Mouse (Mus musculus) left cerebral cortex, postnatal 4 days (tissue): Measurements from ENCODE around the gene Lmbrd1. TPM values are rescaled to one million over a fixed set of nuclear protein-coding genes. Genes with fewer than 3 reads are reported as not detected.
A peak's percentile ranks its signal among the peaks of the same experiment; 100 is the strongest.
"Not testable (repeated sequence)": the region's sequence is repeated elsewhere in the genome, so short reads cannot be mapped to it uniquely, and the experiment has no call there.

Experiments
- DNase-seq: peaks from one replicate; pipeline ENCODE4 v3.0.0-alpha.2; 2022
- intact Hi-C: fragments of 180-260 bp; cut with DNase I; formaldehyde crosslinking; loops from one replicate; pipeline ENCODE4 v1.15.1; 2025
- total RNA-seq, 2 experiments: library from RNA; stranded (reverse); gene quantifications; 2 replicates each; pipeline ENCODE4 v1.2.3; 2021

Gene Lmbrd1
- total RNA-seq, result 10 to 100 TPM; 59.4 to 64.5 TPM

DNA sequence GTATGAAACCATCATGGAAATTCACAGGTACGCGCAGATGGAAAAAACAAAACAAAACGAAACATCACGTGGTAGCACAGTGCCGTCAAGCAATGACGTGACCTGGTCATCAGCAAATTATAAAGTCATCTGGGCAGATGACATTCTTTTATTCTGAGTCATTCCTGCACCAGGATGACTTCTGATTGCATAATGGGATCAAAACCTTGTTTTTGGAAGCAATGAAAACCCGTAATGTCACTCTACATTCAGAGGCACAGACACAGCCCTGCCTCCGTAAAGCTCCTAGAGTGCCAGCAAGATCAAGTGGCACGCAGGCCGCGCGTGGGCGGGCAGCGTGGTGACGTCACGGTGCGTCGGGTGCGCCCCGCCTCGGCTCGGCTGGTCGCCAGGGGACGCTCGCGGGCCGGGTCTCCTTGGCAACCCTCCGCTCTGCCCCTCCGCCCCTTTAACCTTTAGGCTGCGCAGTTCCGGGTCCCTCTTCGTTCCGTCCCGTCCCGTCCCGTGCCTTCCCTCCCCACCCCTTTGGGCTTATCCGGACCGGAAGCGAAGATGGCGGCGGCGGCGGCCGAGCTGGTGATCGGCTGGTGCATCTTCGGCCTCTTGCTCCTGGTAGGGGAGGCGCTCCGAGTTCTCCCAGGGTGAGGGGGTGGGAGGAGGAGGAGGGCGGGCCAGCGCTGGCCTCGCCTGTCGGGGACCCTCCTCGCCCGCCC lies at the start of gene Lmbrd1:
Lmbrd1 (plus strand) TSS at position 426 of the 713 bp plus-strand sequence.
- peak; percentile 95 for DNase-seq
- intact Hi-C loops, result no loop called here

DNA sequence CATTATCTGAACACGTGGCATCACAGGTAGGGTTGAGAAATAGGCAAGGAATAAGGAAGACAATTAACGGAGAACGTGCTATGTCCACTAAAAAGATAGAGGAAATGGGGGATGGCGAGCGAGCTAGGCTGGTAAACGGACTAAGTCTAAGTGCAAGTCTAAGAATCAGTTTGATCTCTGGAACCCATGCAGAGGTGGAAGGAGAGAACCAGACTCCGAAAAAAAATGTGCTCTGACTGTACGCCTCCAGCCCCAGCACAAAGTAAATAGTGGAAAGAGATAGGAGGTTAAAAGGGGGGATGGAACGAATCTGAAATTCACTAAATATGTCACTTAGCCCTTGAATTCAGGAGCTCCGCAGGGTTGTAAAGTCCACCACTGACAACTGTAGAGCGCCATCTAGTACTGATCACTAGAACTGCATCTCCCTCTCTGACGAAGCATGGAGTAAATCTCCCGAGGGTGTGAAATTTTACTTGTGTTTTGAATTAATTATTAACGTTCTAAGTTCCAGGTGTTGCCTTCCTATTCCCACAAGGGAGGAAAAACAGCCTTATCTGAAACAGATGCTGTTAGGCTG lies 44.8 kb upstream of the Lmbrd1 start:
- intact Hi-C loops, result no loop called here
- DNase-seq, result peak; percentile 13

DNA sequence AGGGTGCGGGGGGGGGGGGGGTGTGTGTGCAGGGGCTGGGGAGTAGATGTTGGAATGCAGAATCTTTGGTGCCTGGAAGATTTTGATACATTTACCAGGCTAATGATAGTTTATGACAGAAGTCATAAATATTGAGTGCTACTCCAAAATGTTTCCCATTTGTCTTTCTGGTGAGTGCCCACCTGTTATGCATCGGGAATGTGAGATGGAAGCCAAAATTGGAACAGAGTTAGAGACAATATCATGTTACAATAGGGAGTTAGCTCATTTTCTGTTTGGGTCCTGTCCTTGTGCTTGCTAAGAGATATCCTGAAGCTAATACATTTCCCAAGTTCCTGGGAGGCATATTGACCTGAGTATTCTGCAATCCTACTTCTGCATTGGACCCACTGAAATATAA lies 28.3 kb upstream of the Lmbrd1 start:
- intact Hi-C loops, result no loop called here
- no peak for DNase-seq

DNA sequence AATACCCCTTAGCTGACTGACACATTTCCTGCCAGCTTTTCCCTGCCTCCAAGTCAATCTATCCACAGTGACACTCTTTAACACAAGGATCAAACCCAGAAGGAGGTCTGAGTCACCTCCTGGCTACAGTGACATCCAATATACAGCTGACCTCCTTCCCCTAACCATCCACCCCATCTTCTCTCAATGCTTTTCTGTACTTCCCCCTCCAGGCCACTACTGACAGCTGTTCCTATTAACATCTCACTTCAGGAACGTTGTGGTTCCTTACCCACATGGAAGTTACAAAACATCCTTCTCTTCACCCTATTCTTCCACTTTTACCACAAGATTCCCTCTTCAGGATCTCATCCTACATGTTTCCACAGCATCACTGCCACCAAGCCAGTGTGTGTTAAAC lies 18.5 kb upstream of the Lmbrd1 start:
- intact Hi-C loops, result no loop called here
- DNase-seq, result no peak

DNA sequence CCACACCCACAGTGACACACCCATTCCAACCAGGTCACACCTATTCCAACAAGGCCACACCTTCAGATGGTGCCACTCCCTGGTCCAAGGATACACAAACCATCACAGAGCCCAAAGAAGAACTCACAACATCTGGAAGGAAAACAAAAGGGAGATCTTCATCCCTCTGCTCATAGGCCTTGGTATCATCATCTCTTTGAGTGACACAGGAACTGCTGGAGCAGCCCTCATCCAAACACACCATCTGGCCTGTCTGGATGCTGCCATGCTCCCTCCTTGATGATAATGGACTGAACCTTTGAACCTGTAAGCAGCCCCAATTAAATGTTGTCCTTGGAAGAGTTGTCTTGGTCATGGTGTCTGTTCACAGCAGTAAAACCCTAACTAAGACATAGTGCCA lies 17.8 kb upstream of the Lmbrd1 start:
- intact Hi-C loops, result not testable (repeated sequence)

DNA sequence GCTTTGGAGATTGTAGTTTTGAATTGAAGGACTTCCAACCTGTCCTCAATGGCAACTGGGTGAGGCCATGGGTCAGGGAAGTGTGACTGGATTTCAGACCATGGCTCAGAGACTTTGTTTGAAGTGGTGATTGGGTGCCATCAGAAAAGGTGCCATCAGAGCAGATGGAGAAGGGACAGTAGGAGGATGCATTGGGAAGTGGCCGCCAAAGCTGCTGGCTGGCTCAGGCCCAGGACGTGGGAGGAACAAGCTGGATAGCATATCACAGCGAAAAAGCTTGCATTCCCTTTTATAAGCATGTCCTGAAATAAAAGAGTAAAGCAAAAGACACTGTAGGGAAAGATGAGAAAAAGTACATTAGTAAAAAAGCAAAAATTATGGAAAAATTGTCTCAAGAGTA lies 16.9 kb upstream of the Lmbrd1 start:
- intact Hi-C loops, result no loop called here
- peak; percentile 14 for DNase-seq

More for the DNA sequence above, 17.8 kb upstream of the Lmbrd1 start:
- DNase-seq, result not testable (repeated sequence)

DNA sequence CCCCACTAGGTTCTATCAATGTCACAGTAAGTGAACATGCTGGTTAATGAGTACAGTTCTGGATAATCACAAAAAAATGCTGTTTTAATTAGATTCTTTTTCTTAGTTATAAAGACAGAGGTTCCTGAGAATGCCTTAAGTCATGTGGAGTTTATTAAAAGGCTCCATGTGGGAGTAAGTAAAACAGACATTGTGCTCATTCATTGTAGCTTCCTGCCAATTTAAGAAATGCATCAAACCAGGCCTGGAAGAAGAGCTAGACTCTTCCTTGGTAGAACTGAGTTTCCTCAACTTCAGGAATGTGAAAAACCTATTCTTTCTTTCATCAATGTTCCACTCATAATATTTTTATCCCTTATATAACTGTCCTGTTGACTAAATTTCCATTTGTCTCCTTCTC lies 14.3 kb upstream of the Lmbrd1 start:
- intact Hi-C loops, result no loop called here
- DNase-seq, result no peak

DNA sequence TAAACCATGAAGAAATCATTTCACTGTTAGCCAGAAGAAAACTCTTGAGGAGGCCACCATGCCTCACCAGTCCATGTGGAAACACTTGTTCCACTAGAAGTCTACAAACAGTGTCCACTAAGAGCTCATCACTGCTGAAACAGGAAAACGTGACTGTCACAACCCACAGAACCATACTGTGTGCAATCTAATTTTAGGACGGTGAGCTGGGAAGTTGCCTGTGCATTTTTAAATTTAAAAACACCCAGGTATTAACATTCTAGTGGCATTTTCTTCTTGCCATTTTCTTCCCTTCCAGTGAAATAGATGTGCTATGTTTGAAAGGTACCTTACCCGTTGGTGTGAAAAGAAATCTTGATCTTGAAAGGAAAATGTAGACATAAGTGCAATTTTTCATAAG lies 5.2 kb upstream of the Lmbrd1 start:
- intact Hi-C loops, result no loop called here
- no peak for DNase-seq

DNA sequence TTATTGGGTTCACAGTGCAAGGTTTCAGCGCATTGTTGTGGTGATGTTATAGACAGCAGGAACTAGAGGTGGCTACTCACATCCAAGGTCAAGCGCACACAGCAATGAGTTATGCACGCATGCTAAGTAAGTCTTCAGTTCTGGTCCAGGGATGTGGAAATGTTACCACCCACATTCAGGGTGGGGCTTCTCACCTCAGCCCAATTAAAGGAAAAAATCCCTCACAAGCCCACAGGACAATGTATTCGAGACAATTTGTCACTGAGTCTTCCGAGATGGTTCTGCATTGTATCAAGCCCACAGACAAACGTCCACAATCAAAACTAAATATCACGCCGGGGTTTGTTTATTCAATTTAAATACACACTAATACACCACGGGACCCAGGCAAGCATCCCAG lies 724 bp upstream of the Lmbrd1 start:
- intact Hi-C loops, result no loop called here
- DNase-seq, result no peak

DNA sequence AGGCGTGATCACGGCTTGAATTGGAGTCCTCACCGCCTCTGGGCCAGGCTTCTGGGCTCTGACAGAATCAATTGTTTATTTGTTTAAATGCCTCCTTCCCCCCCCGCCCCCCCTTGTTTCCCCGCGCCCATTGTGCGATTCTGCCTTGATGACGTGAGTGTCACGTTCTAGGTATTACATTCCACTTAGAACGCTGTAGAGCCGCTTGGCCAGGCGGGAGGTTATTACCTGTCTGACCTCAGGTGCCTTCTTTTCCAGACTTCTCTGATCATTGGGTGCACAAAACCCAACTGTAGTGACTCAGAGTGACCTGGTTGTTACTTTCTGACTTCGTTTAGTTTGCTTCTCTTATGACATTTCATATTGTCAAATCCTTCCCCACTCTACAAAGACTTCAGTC lies 641 bp downstream of the Lmbrd1 start:
- DNase-seq, result no peak
- intact Hi-C loops, result no loop called here

DNA sequence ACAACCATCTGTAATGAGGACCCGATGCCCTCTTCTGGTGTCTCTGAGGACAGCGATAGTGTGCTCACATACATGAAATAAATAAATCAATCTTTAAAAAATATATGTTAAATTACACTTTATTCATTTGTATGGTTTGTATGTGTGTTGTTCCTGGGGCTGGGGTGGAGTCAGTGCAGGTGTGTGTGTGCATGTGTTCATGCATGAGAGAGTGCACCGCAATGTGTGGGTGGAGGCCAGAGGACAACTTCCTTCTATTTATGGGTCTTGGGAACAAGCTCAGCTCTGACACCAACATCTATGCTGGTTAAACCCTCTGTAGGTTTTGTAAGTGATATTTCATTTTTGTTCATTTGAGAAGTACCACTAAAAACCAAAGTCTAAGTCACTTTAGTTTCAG lies 2.6 kb downstream of the Lmbrd1 start:
- intact Hi-C loops, result no loop called here
- DNase-seq, result no peak

DNA sequence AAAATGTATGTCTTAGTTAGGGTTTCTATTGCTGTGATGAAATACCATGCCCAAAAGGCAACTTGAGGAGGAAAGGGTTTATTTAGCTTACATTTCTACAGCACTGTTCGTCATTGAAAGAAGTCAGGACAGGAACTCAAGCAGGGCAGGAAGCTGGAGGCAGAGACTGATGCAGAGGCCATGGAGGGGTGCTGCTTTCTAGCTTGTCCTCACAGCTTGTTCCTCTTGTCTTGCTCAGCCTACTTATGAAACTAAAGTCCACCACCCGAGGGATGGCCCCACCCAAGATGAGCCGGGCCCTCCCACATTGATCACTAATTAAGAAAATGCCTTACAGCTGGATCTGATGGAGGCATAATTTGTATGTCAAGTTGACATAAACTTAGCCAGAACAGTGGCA lies 3.5 kb downstream of the Lmbrd1 start:
- intact Hi-C loops, result no loop called here
- DNase-seq, result no peak

DNA sequence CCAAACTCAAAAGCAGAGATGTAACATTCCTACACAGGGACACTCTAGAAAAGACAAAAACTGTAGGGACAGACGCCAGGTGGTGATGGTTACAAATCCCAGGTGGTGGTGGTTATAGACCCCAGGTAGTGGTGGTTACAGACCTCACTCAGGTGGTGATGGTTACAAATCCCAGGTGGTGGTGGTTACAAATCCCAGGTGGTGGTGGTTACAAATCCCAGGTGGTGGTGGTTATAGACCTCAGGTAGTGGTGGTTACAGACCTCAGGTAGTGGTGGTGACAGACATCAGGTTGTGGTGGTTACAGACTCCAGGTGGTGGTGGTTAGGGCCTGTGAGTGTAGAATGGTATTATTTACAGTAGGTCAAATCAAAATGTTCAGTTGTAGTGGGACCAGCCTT lies 5.5 kb downstream of the Lmbrd1 start:
- DNase-seq, result no peak
- intact Hi-C loops, result no loop called here

DNA sequence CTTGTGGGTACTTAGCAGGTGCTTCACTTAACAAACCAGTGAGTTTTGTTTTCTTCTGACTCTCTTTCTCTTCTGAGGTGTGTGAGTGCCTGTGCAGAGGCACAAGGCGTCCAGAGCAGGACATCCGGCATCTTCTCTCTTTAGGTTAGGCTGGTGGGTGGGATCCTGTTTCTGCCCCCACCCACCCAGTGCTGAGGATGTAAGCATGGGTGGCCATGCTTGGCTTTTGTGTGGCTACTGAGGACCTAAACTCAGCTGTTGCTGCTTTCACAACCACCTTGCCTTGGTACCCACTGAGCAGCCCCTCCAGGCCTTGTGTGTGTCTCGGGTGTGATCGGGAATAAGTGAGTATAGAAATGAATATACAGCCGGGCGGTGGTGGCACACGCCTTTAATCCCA lies 7.2 kb downstream of the Lmbrd1 start:
- intact Hi-C loops, result no loop called here
- DNase-seq, result no peak

DNA sequence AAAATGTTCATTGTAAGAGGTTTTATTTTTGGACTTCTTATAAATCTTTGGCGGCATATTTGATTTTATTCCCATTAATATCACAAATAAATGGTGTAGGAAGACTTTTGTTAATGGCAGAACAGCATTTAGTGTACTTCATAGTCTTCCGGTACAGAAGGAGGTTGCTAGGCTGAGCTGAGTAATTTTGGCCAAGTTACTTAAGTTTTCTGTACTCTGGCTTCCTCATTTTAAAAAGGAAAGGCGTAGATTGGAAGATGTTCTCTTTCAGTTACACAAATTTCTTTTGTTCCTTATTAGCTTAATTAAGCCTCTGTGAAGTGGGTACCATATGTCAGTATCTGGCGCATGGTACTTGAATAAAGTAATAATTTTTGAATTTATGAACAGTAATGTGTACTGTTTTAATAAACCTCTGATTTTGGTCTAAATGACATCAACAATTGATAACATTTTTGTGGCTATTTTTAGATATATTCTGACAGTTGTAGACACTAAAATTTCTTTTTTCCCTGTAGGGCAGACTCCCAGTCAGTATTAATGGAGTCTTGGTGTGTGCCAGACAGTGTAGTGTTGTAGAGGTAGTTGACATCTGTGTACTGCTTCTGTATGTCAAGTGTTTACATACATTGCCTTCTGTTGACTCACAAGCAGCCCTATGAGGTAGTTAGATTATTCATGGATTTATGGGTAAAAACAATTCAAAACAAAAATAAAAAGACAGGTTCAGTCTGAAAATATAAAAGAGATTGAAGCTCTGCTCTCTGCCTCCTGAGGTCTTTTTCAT lies 8.0 kb downstream of the Lmbrd1 start:
- intact Hi-C loops, result no loop called here
- DNase-seq, result no peak

DNA sequence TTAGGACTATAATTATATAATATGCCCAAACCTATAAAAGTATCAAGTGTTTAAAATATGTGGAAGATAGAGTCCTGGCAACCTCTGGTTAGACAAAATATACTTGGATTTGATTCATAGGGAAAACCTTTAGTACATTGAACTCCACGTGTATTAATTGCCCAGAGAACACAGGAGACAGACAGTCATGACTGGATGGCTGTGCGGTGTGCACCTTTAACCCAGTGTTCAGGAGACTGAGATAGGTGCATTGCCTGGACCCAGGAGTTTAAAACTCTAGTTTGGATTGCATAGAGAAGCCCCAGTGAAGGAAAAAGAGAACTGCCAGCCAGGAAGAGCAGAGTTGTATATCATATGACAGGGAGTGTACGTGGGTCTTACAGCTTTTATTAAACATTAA lies 19.2 kb downstream of the Lmbrd1 start:
- no peak for DNase-seq
- intact Hi-C loops, result no loop called here

DNA sequence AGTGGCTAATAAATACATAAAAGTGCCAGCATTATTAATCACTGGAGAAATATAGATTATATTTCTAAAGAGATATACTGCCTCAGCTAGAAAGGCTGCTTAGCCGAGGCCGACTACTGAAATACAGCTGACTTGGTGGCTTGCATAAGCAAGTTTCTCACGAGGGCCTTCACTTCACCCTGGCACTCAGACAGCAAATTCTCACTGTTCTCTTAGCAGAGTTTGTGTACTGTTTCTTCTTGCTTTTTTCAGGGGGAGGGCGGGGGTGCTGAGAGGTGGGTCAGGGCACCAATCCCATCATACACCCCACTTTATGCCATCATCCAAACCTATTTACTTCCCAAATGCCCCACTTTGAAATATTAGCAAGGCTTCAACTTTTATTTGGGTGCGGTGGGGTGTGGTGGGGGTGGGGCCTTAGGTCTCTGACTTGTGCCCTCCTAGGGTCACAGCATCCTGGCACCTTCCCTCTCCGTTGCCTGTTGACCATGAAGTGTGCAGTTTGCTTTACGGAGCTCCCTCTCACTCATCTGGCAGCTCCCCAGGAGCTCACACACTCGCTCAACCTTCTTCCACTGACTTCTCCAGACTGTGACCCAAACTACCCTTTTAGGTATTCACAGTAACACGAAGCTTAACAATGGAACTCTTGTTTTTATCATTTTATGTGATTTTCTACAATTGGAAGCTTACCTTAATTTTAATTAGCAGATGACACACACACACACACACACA lies 19.9 kb downstream of the Lmbrd1 start:
- DNase-seq, result no peak

DNA sequence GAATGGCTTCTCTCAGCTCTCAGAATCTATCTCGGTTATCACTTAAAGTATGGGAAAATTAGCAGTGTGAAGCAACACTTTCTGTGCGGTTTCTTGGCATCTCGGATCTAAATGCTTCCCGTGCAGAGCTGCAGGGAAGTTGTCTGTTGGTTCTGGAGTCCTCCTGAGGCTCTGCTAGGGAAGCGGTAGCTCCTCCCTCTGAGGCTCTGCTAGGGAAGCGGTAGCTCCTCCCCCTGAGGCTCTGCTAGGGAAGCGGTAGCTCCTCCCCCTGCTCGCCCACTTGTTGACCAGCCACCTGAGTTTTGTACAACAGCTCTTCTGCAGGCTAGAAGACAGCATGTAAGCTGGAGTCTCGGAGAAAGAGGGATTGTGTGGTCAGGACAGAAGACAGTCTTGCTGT lies 20.9 kb downstream of the Lmbrd1 start:
- intact Hi-C loops, result no loop called here
- no peak for DNase-seq

More for the DNA sequence above, 19.9 kb downstream of the Lmbrd1 start:
- intact Hi-C loops, result no loop called here

DNA sequence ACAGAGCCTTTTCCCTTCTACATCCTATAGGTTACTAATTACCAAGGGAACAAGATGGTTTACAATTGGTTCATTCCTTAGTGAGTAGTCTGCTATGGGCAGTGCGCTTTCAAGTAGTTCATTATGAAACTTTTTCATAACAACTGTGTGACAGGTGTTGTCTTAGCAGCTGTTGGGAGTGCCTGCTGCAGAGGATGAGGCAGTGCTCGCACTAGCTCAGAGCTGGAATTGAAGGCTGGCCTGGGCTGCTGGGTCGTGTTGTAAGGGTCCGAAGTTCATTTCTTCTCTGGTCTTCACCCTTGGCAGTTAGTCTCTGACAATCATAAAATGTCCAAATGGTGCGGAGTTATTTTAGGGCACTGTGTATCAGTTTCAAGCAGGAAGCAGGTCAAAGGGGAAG lies 21.8 kb downstream of the Lmbrd1 start:
- no peak for DNase-seq
- intact Hi-C loops, result no loop called here

DNA sequence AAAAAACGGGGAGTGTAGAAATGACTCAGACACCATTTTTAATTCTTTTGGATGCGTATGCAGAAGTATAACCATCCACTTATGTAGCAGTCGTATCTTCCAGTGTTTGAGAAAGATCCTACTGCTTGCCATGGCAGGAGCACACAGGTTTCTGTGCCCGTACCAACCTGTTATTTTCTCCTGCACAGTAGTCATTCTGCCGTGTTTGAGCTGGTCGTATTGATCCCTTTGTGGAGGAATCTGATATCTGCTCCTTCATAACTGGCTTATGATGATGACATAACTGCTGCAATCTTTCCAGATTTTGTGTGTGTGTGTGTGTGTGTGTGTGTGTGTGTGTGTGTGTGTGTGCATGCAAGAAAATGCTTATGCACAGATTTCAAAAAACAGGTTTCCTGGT lies 25.4 kb downstream of the Lmbrd1 start:
- DNase-seq, result no peak
- intact Hi-C loops, result no loop called here

DNA sequence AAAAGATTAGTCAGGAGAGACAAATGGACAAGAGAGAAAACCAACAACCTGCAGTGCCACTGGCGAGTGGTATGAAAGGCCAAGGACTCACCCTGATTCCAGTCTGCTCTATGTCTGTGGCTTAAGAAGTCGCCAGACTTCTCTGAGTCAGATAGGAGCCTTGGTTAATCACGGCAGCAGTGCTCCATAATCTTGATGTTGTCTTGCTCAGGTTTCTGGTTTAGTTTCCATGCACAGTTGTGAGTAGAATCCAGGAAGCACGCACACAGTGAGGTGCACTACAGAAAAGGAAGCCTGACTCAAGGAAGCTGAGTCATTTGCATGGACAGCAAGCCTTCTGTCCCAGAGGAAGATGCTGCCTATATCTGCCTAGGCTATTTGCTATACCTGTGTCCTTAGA lies 37.9 kb downstream of the Lmbrd1 start:
- DNase-seq, result no peak
- intact Hi-C loops, result loop anchor here (10.0 kb wide), 1 partner anchor 342 kb away; no protein-coding TSS in a partner anchor
